Mouse (Mus musculus): Measurements from ENCODE around the gene Helz2. TPM values are rescaled to one million over a fixed set of nuclear protein-coding genes. Genes with fewer than 3 reads are reported as not detected.

The Helz2 gene
- polyA plus RNA-seq, 1 experiment = 4.6 TPM

GRCm38 (mm10) chr2:181231171-181231570 lies 10.7 kb downstream of the Helz2 start:
- no peak overlapping the region for H3ac ChIP-seq (ENCODE audit: control insufficient read depth, insufficient read length)
- H3K36me3 ChIP-seq (ENCODE audit: control insufficient read depth, insufficient read depth) = no peaks in the 10 kb centered on the region
- TF ChIP-seq TCF12 (IDR thresholded peaks at IDR 0.05; ENCODE audit: insufficient read depth, poor library complexity, severe bottlenecking) (no peak), TCF3 (IDR thresholded peaks at IDR 0.05; ENCODE audit: insufficient read length, low read depth) (no peak), MAX (IDR thresholded peaks at IDR 0.05; ENCODE audit: low read depth) (no peak), USF1 (IDR thresholded peaks at IDR 0.05; ENCODE audit: low read depth) (no peak), POLR2AphosphoS2 (IDR thresholded peaks at IDR 0.05; ENCODE audit: insufficient read length, low read depth) (no peak), REST (IDR thresholded peaks at IDR 0.05; ENCODE audit: insufficient read depth, insufficient read length) (no peak), SRF (IDR thresholded peaks at IDR 0.05; ENCODE audit: control insufficient read depth, insufficient read length, low read depth) (no peak), MYOD1 (IDR thresholded peaks at IDR 0.05; ENCODE audit: control insufficient read depth in 1 of 3, insufficient read length in 2 of 3, low read depth in 2 of 3) (no peak), CEBPB (IDR thresholded peaks at IDR 0.05; ENCODE audit: insufficient read depth, poor library complexity, severe bottlenecking) (no peak), MYOG (IDR thresholded peaks at IDR 0.05; ENCODE audit: control insufficient read depth in 1 of 3, insufficient read depth in 1 of 3, insufficient read length in 2 of 3, low read depth in 2 of 3) (no peak)
- no peaks in the 10 kb centered on the region for H3K79me2 ChIP-seq (ENCODE audit: control insufficient read depth, insufficient read depth)
- no peaks in the 10 kb centered on the region for H3K27me3 ChIP-seq (ENCODE audit: control insufficient read depth, insufficient read depth, insufficient read length)
- no peak overlapping the region for H3K4me2 ChIP-seq (ENCODE audit: low read depth)
- no peak overlapping the region for H3K4me3 ChIP-seq

- Histone ChIP-seq H3K4me2 (ENCODE audit: low read depth) (no peak overlapping the region), H3ac (ENCODE audit: control insufficient read depth, insufficient read length) (no peak overlapping the region), H3K4me3 (no peak overlapping the region), H3K79me2 (ENCODE audit: control insufficient read depth, insufficient read depth) (no peaks in the 10 kb centered on the region), H3K27me3 (ENCODE audit: control insufficient read depth, insufficient read depth, insufficient read length) (no peaks in the 10 kb centered on the region), H3K36me3 (ENCODE audit: control insufficient read depth, insufficient read depth) (no peaks in the 10 kb centered on the region)
- TF ChIP-seq POLR2A (IDR thresholded peaks at IDR 0.05; ENCODE audit: insufficient read length, low read depth) = no peak
Measured at GRCm38 (mm10) chr2:181228335-181228734, 13.5 kb downstream of the Helz2 start.

GRCm38 (mm10) chr2:181227122-181227521 lies 14.7 kb downstream of the Helz2 start:
- Histone ChIP-seq H3K4me3 (no peak overlapping the region), H3K79me2 (ENCODE audit: control insufficient read depth, insufficient read depth) (no peaks in the 10 kb centered on the region), H3K4me2 (ENCODE audit: low read depth) (no peak overlapping the region), H3K27me3 (ENCODE audit: control insufficient read depth, insufficient read depth, insufficient read length) (peaks cover 1% of the 10 kb centered on the region), H3ac (ENCODE audit: control insufficient read depth, insufficient read length) (no peak overlapping the region), H3K36me3 (ENCODE audit: control insufficient read depth, insufficient read depth) (no peaks in the 10 kb centered on the region)
- no peak for TF ChIP-seq CEBPB (IDR thresholded peaks at IDR 0.05; ENCODE audit: insufficient read depth, poor library complexity, severe bottlenecking)
- TF ChIP-seq REST (IDR thresholded peaks at IDR 0.05; ENCODE audit: insufficient read depth, insufficient read length) = no peak
- TF ChIP-seq E2F4 (IDR thresholded peaks at IDR 0.05; ENCODE audit: insufficient read depth) = no peak
- no peak for TF ChIP-seq TCF3 (IDR thresholded peaks at IDR 0.05; ENCODE audit: insufficient read length, low read depth)
- TF ChIP-seq USF1 (IDR thresholded peaks at IDR 0.05; ENCODE audit: low read depth) = no peak

- Histone ChIP-seq H3K4me2 (ENCODE audit: low read depth) (no peak overlapping the region), H3K4me3 (no peak overlapping the region), H3K79me2 (ENCODE audit: control insufficient read depth, insufficient read depth) (no peaks in the 10 kb centered on the region), H3K27me3 (ENCODE audit: control insufficient read depth, insufficient read depth, insufficient read length) (peaks cover 11% of the 10 kb centered on the region), H3K36me3 (ENCODE audit: control insufficient read depth, insufficient read depth) (no peaks in the 10 kb centered on the region), H3ac (ENCODE audit: control insufficient read depth, insufficient read length) (no peak overlapping the region)
- TF ChIP-seq POLR2AphosphoS2 (IDR thresholded peaks at IDR 0.05; ENCODE audit: insufficient read length, low read depth) = no peak
- no peak for TF ChIP-seq TCF3 (IDR thresholded peaks at IDR 0.05; ENCODE audit: insufficient read length, low read depth)
- no peak for TF ChIP-seq CEBPB (IDR thresholded peaks at IDR 0.05; ENCODE audit: insufficient read depth, poor library complexity, severe bottlenecking)
- no peak for TF ChIP-seq POLR2A (IDR thresholded peaks at IDR 0.05; ENCODE audit: insufficient read length, low read depth)
- TF ChIP-seq E2F4 (IDR thresholded peaks at IDR 0.05; ENCODE audit: insufficient read depth) = no peak
- TF ChIP-seq USF1 (IDR thresholded peaks at IDR 0.05; ENCODE audit: low read depth) = no peak
- TF ChIP-seq MYOG (IDR thresholded peaks at IDR 0.05; ENCODE audit: control insufficient read depth in 1 of 3, insufficient read depth in 1 of 3, insufficient read length in 2 of 3, low read depth in 2 of 3) = no peak
- TF ChIP-seq MYOD1 (IDR thresholded peaks at IDR 0.05; ENCODE audit: control insufficient read depth in 1 of 3, insufficient read length in 2 of 3, low read depth in 2 of 3) = no peak
- no peak for TF ChIP-seq SRF (IDR thresholded peaks at IDR 0.05; ENCODE audit: control insufficient read depth, insufficient read length, low read depth)
- TF ChIP-seq REST (IDR thresholded peaks at IDR 0.05; ENCODE audit: insufficient read depth, insufficient read length) = no peak
- no peak for TF ChIP-seq MAX (IDR thresholded peaks at IDR 0.05; ENCODE audit: low read depth)
- no peak for TF ChIP-seq TCF12 (IDR thresholded peaks at IDR 0.05; ENCODE audit: insufficient read depth, poor library complexity, severe bottlenecking)
Measured at GRCm38 (mm10) chr2:181224994-181225393, 16.8 kb downstream of the Helz2 start.

- Histone ChIP-seq H3K4me3 (no peak overlapping the region), H3K79me2 (ENCODE audit: control insufficient read depth, insufficient read depth) (no peaks in the 10 kb centered on the region), H3ac (ENCODE audit: control insufficient read depth, insufficient read length) (no peak overlapping the region), H3K27me3 (ENCODE audit: control insufficient read depth, insufficient read depth, insufficient read length) (peaks cover 11% of the 10 kb centered on the region), H3K4me2 (ENCODE audit: low read depth) (no peak overlapping the region), H3K36me3 (ENCODE audit: control insufficient read depth, insufficient read depth) (no peaks in the 10 kb centered on the region)
- TF ChIP-seq POLR2AphosphoS2 (IDR thresholded peaks at IDR 0.05; ENCODE audit: insufficient read length, low read depth) (no peak), REST (IDR thresholded peaks at IDR 0.05; ENCODE audit: insufficient read depth, insufficient read length) (no peak), POLR2A (IDR thresholded peaks at IDR 0.05; ENCODE audit: insufficient read length, low read depth) (no peak), TCF3 (IDR thresholded peaks at IDR 0.05; ENCODE audit: insufficient read length, low read depth) (no peak), SRF (IDR thresholded peaks at IDR 0.05; ENCODE audit: control insufficient read depth, insufficient read length, low read depth) (no peak), USF1 (IDR thresholded peaks at IDR 0.05; ENCODE audit: low read depth) (no peak), MYOD1 (IDR thresholded peaks at IDR 0.05; ENCODE audit: control insufficient read depth in 1 of 3, insufficient read length in 2 of 3, low read depth in 2 of 3) (no peak), TCF12 (IDR thresholded peaks at IDR 0.05; ENCODE audit: insufficient read depth, poor library complexity, severe bottlenecking) (no peak), MAX (IDR thresholded peaks at IDR 0.05; ENCODE audit: low read depth) (no peak), MYOG (IDR thresholded peaks at IDR 0.05; ENCODE audit: control insufficient read depth in 1 of 3, insufficient read depth in 1 of 3, insufficient read length in 2 of 3, low read depth in 2 of 3) (no peak), E2F4 (IDR thresholded peaks at IDR 0.05; ENCODE audit: insufficient read depth) (no peak), CEBPB (IDR thresholded peaks at IDR 0.05; ENCODE audit: insufficient read depth, poor library complexity, severe bottlenecking) (no peak)
Measured at GRCm38 (mm10) chr2:181220361-181220760, 21.5 kb downstream of the Helz2 start.
